ENCODE assay signal across 27 mouse cellular contexts in genomic region chr11:94269906-94270305, GRCm38 (mm10). TPM values are rescaled to one million over a fixed set of nuclear protein-coding genes. Genes with fewer than 3 reads are reported as not detected.
A peak's percentile ranks its signal among the peaks of the same experiment; 100 is the strongest.
DNase-seq lines count a peak whose midpoint lies in the region; ATAC-seq and TF ChIP-seq lines count a peak whose summit lies in the region.
"Had no signal": no experiment of that assay in that cellular context is flagged by ENCODE, and none has a peak within 500 bp of the region (broad histone marks: within the 10 kb centered on the region; RNA-seq: fewer than 3 reads in every experiment).

No protein-coding gene starts in this region.

- H3K36me3 ChIP-seq in myocyte (ENCODE audit: control insufficient read depth, insufficient read depth): no peaks in the 10 kb centered on the region
- H3K36me3 ChIP-seq in lung, postnatal 0 days (ENCODE audit: insufficient read depth, low read length): no peaks in the 10 kb centered on the region
- H3K36me3 ChIP-seq: G1E had no signal

- H3K79me2 ChIP-seq in myocyte (ENCODE audit: control insufficient read depth, insufficient read depth): no peaks in the 10 kb centered on the region

- H3K27me3 ChIP-seq in myocyte (ENCODE audit: control insufficient read depth, insufficient read depth, insufficient read length): no peaks in the 10 kb centered on the region
- H3K27me3 ChIP-seq in lung, postnatal 0 days (replicated peaks; ENCODE audit: insufficient read depth, low read length): no peaks in the 10 kb centered on the region
- H3K27me3 ChIP-seq: CH12.LX, Patski had no signal

- peak; percentile 36 for ATAC-seq in megakaryocyte, adult 5-6 weeks (ENCODE audit: poor library complexity, severe bottlenecking)
- no peak for ATAC-seq in lung, postnatal 0 days
- ATAC-seq: activated CD4-positive, CD25-positive, alpha-beta regulatory T cell, adult 4 months; CD4-positive, CD25-positive, alpha-beta regulatory T cell, adult 4 months; Patski had no signal

- TF ChIP-seq POLR2A in myocyte (IDR thresholded peaks at IDR 0.05; ENCODE audit: insufficient read length, low read depth): no peak

- H3K4me3 ChIP-seq in myocyte: no peak overlapping the region
- no peak overlapping the region for H3K4me3 ChIP-seq in lung, postnatal 0 days (ENCODE audit: low read depth, low read length)

- no peak overlapping the region for H3ac ChIP-seq in myocyte (ENCODE audit: control insufficient read depth, insufficient read length)

- DNase-seq in heart, adult 11 months: peak; percentile 92
- no peak for DNase-seq in heart, postnatal 25 days (ENCODE audit: low spot score)
- no peak for DNase-seq in T-cell, adult 2 months (ENCODE audit: low spot score)
- no peak for DNase-seq in lung, postnatal 0 days (ENCODE audit: low spot score)
- DNase-seq: adrenal gland, adult 2 months; adrenal gland, adult 8-10 months; adrenal gland, postnatal 10 days; adrenal gland, postnatal 14 days; adrenal gland, postnatal 25 days; adrenal gland, postnatal 36 days; B cell, adult 2 months; cerebellum, adult 11 months; cerebellum, adult 11-12 months; cerebellum, adult 18-20 months; cerebellum, adult 2 months had no signal

- TF ChIP-seq EP300 in lung, postnatal 0 days (IDR thresholded peaks at IDR 0.05): no peak

- H3K4me1 ChIP-seq in lung, postnatal 0 days (ENCODE audit: insufficient read depth, low read depth, low read length): no peaks in the 10 kb centered on the region

- H3K9ac ChIP-seq in lung, postnatal 0 days (replicated peaks; ENCODE audit: low read depth): no peak overlapping the region

- 86% methylated on average over 7 of the region's 7 CpGs for WGBS in lung, postnatal 0 days

- intact Hi-C loops in heart, postnatal 25 days (cut with DNase I): no loop called here

- H3K9me3 ChIP-seq in lung, postnatal 0 days (ENCODE audit: low read length): no peaks in the 10 kb centered on the region
- H3K9me3 ChIP-seq: G1E had no signal

- no peak overlapping the region for H3K27ac ChIP-seq in lung, postnatal 0 days (ENCODE audit: low read length)

- no peak for TF ChIP-seq CTCF in lung, postnatal 0 days (IDR thresholded peaks at IDR 0.05)

- H3K4me2 ChIP-seq in myocyte (ENCODE audit: low read depth): no peak overlapping the region
- no peak overlapping the region for H3K4me2 ChIP-seq in lung, postnatal 0 days (replicated peaks; ENCODE audit: low read depth, low read length)

TF ChIP-seq in myocyte, 11 proteins besides CTCF, POLR2A, EP300 and RAD21:
- no peak for TF ChIP-seq E2F4 (IDR thresholded peaks at IDR 0.05; ENCODE audit: insufficient read depth)
- TF ChIP-seq TCF3 (IDR thresholded peaks at IDR 0.05; ENCODE audit: insufficient read length, low read depth): no peak
- no peak for TF ChIP-seq REST (IDR thresholded peaks at IDR 0.05; ENCODE audit: insufficient read depth, insufficient read length)
- TF ChIP-seq SRF (IDR thresholded peaks at IDR 0.05; ENCODE audit: control insufficient read depth, insufficient read length, low read depth): no peak
- peak in 1 of 3 experiments; percentile 38 for TF ChIP-seq MYOD1 (IDR thresholded peaks at IDR 0.05; ENCODE audit: control insufficient read depth in 1 of 3, insufficient read length in 2 of 3, low read depth in 2 of 3)
- peak; percentile 11 for TF ChIP-seq TCF12 (IDR thresholded peaks at IDR 0.05; ENCODE audit: insufficient read depth, poor library complexity, severe bottlenecking)
- peak in 1 of 3 experiments; percentile 70 for TF ChIP-seq MYOG (IDR thresholded peaks at IDR 0.05; ENCODE audit: control insufficient read depth in 1 of 3, insufficient read depth in 1 of 3, insufficient read length in 2 of 3, low read depth in 2 of 3)
- no peak for TF ChIP-seq POLR2AphosphoS2 (IDR thresholded peaks at IDR 0.05; ENCODE audit: insufficient read length, low read depth)
- TF ChIP-seq CEBPB (IDR thresholded peaks at IDR 0.05; ENCODE audit: insufficient read depth, poor library complexity, severe bottlenecking): peak; percentile 63; the same call in 1 of the 2 replicates
- TF ChIP-seq MAX (IDR thresholded peaks at IDR 0.05; ENCODE audit: low read depth): no peak
- no peak for TF ChIP-seq USF1 (IDR thresholded peaks at IDR 0.05; ENCODE audit: low read depth)

RNA-seq across cellular contexts. Expression of gene Gm21885, which starts 11.8 kb away (rescaled TPM):
- total RNA-seq in heart, postnatal 25 days (2021): not detected
- total RNA-seq in megakaryocyte, adult 5-6 weeks (2015): not detected in 2 replicates
- not detected in 2 replicates for total RNA-seq in megakaryocyte, adult 5-6 weeks (2017)
- not detected for polyA plus RNA-seq in myocyte (2012; fragmentation: generic; extraction: Trizol)
- not detected in 2 replicates for polyA plus RNA-seq in lung, postnatal 0 days (2015; fragmentation: Nextera tagmentation; extraction: Ambion mirVana)
- total RNA-seq: adrenal gland, adult 18-20 months; adrenal gland, adult 2 months; adrenal gland, adult 8-10 months; adrenal gland, postnatal 10 days; adrenal gland, postnatal 14 days; adrenal gland, postnatal 25 days; adrenal gland, postnatal 36 days; adrenal gland, postnatal 4 days; G1E; MEL had no signal
- polyA plus RNA-seq: adrenal gland, adult 2 months; brain, embryonic 14.5 days; C2C12; cerebellum, adult 2 months; G1E; Patski had no signal

RNA-seq across cellular contexts. Expression of gene Wfikkn2, which starts 24.1 kb away (rescaled TPM):
- total RNA-seq in heart, postnatal 25 days (2021): 1 to 10 TPM; 2.3 to 3.1 TPM
- total RNA-seq in megakaryocyte, adult 5-6 weeks (2015): not detected in 2 replicates
- total RNA-seq in megakaryocyte, adult 5-6 weeks (2017): not detected in 2 replicates
- polyA plus RNA-seq in myocyte (2012; fragmentation: generic; extraction: Trizol): 0.80 TPM
- polyA plus RNA-seq in lung, postnatal 0 days (2015; fragmentation: Nextera tagmentation; extraction: Ambion mirVana): 0.46 and 0.60 TPM in 2 replicates
- total RNA-seq: MEL had no signal

RNA-seq across cellular contexts. Expression of gene Luc7l3, which starts 51.9 kb away (rescaled TPM):
- 10 to 100 TPM; 31.4 to 37.7 TPM for total RNA-seq in heart, postnatal 25 days (2021)
- 115 and 130 TPM in 2 replicates for total RNA-seq in megakaryocyte, adult 5-6 weeks (2015)
- 283 and 293 TPM in 2 replicates for total RNA-seq in megakaryocyte, adult 5-6 weeks (2017)
- polyA plus RNA-seq in myocyte (2012; fragmentation: generic; extraction: Trizol): 15.4 TPM
- polyA plus RNA-seq in lung, postnatal 0 days (2015; fragmentation: Nextera tagmentation; extraction: Ambion mirVana): 79.4 and 84.0 TPM in 2 replicates

RNA-seq across cellular contexts. Expression of gene Ankrd40, which starts 57.9 kb away (rescaled TPM):
- total RNA-seq in heart, postnatal 25 days (2021): 100 to 1,000 TPM; 263 to 280 TPM
- 22.6 and 24.8 TPM in 2 replicates for total RNA-seq in megakaryocyte, adult 5-6 weeks (2015)
- 64.7 and 74.1 TPM in 2 replicates for total RNA-seq in megakaryocyte, adult 5-6 weeks (2017)
- 105 TPM for polyA plus RNA-seq in myocyte (2012; fragmentation: generic; extraction: Trizol)
- polyA plus RNA-seq in lung, postnatal 0 days (2015; fragmentation: Nextera tagmentation; extraction: Ambion mirVana): 33.3 and 33.6 TPM in 2 replicates

RNA-seq across cellular contexts. Expression of gene Tob1, which starts 58.7 kb away (rescaled TPM):
- 10 to 100 TPM; 57.2 to 60.6 TPM for total RNA-seq in heart, postnatal 25 days (2021)
- 15.5 and 17.8 TPM in 2 replicates for total RNA-seq in megakaryocyte, adult 5-6 weeks (2015)
- 13.5 and 19.3 TPM in 2 replicates for total RNA-seq in megakaryocyte, adult 5-6 weeks (2017)
- 32.8 TPM for polyA plus RNA-seq in myocyte (2012; fragmentation: generic; extraction: Trizol)
- 43.9 and 46.0 TPM in 2 replicates for polyA plus RNA-seq in lung, postnatal 0 days (2015; fragmentation: Nextera tagmentation; extraction: Ambion mirVana)
